Mouse (Mus musculus): ENCODE measurements around the gene Hspa4. TPM values are rescaled to one million over a fixed set of nuclear protein-coding genes. Genes with fewer than 3 reads are reported as not detected.
"Not testable (repeated sequence)": the region's sequence is repeated elsewhere in the genome, so short reads cannot be mapped to it uniquely, and the experiment has no call there.

Hspa4 gene
- polyA plus RNA-seq, 1 experiment from 2014 or later = 190 TPM

GRCm38 (mm10) chr11:53331121-53331520 lies 30.9 kb upstream of the Hspa4 start:
- ChIA-PET CTCF (no interaction called here), POLR2A (interaction anchor here (0.6 kb wide), 1 partner anchor 14 kb away, joined by 3 read pairs; no protein-coding TSS in a partner anchor)
- TF ChIP-seq CTCF (IDR thresholded peaks at IDR 0.05) = no peak
- DNase-seq (ENCODE audit: low read depth, low spot score) (no peak), ATAC-seq (no peak)
- in situ Hi-C loops (cut with MboI; ENCODE audit: low pct_unique_long_range_greater_than_20kb) = no loop called here
- H3K27me3 ChIP-seq = no peaks in the 10 kb centered on the region

- ATAC-seq (no peak), DNase-seq (ENCODE audit: low read depth, low spot score) (no peak)
- no peaks in the 10 kb centered on the region for H3K27me3 ChIP-seq
- no peak for TF ChIP-seq CTCF (IDR thresholded peaks at IDR 0.05)
- in situ Hi-C loops (cut with MboI; ENCODE audit: low pct_unique_long_range_greater_than_20kb) = no loop called here
- ChIA-PET POLR2A (no interaction called here), CTCF (interaction anchor here (0.6 kb wide), 1 partner anchor 17 kb away, joined by 3 read pairs; no protein-coding TSS in a partner anchor)
These were observed 30.1 kb upstream of the Hspa4 start for GRCm38 (mm10) chr11:53330325-53330724.

- no peak for DNase-seq (ENCODE audit: low read depth, low spot score)
- in situ Hi-C loops (cut with MboI; ENCODE audit: low pct_unique_long_range_greater_than_20kb) = no loop called here
- H3K27me3 ChIP-seq = no peaks in the 10 kb centered on the region
- POLR2A ChIA-PET = interaction anchor here (0.7 to 1.8 kb wide), 3 partner anchors 10 to 23 kb away, joined by 3 to 8 read pairs (median 3); no protein-coding TSS in a partner anchor
- CTCF ChIA-PET = interaction anchor here (0.6 to 1.6 kb wide), 4 partner anchors 10 to 87 kb away, joined by 3 to 7 read pairs (median 4); no protein-coding TSS in a partner anchor
- TF ChIP-seq CTCF (IDR thresholded peaks at IDR 0.05) = no peak
- peak; percentile 97 for ATAC-seq
These were observed 24.3 kb upstream of the Hspa4 start, which contains the start of gene Zcchc10 for GRCm38 (mm10) chr11:53324512-53324968. Gene Zcchc10, plus strand, starts transcription at chr11:53324679.

DNA sequence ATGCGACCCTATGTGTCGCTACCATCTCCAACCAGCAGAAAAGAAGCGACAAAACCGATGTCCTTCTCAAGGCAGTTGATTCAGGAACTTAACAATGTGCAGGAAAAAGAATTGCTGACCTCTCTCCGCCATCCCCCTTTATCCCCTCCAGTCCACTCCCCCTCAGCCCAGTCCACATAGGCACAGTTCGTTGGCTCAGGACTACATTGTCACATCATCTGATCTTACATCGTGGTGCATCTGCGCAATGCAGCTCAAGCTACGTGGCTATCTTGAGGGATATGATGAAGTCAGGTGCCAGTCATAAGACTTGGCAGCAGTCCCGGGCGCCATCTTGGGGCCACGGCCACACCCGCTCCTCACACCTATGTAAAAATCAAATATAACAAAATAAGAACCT lies 19.6 kb upstream of the Hspa4 start:
- in situ Hi-C loops (cut with MboI; ENCODE audit: low pct_unique_long_range_greater_than_20kb); DNase-seq (ENCODE audit: low read depth, low spot score); ATAC-seq; POLR2A ChIA-PET; CTCF ChIA-PET; H3K27me3 ChIP-seq: not testable (repeated sequence)

DNA sequence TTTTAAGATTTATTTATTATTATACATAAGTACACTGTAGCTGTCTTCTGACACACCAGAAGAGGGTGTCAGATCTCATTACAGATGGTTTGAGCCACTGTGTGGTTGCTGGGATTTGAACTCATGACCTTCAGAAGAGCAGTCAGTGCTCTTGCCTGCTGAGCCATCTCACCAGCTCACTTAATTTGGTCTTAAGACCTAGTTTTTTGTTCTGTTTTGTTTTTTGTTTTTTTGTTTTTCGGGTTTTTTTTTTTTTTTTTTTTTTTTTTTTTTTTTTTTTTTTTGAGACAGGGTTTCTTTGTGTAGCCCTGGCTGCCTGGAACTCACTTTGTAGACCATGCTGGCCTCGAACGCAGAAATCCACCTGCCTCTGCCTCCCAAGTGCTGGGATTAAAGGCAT lies 18.3 kb upstream of the Hspa4 start:
- DNase-seq (ENCODE audit: low read depth, low spot score); H3K27me3 ChIP-seq; POLR2A ChIA-PET; ATAC-seq; CTCF ChIA-PET; in situ Hi-C loops (cut with MboI; ENCODE audit: low pct_unique_long_range_greater_than_20kb): not testable (repeated sequence)

DNA sequence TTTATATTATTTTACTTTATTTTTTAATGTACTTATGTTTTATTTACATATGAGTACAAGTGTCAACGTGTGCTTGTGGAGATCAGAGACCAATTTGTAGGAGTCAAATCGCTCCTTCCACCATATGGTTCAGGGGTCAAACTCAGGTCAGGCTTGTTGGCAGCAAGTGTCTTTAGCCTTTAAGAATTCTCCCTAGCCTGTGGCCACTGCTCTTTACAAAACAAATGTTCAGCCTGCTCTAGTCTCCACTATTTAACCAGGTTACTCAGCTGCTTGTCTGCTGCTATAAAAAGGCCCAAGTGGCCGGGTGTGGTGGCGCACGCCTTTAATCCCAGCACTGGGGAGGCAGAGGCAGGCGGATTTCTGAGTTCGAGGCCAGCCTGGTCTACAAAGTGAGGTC lies 17.8 kb upstream of the Hspa4 start:
- ATAC-seq (no peak), DNase-seq (ENCODE audit: low read depth, low spot score) (no peak)
- H3K27me3 ChIP-seq = no peaks in the 10 kb centered on the region
- in situ Hi-C loops (cut with MboI; ENCODE audit: low pct_unique_long_range_greater_than_20kb) = no loop called here
- no peak for TF ChIP-seq CTCF (IDR thresholded peaks at IDR 0.05)
- ChIA-PET CTCF (no interaction called here), POLR2A (no interaction called here)

DNA sequence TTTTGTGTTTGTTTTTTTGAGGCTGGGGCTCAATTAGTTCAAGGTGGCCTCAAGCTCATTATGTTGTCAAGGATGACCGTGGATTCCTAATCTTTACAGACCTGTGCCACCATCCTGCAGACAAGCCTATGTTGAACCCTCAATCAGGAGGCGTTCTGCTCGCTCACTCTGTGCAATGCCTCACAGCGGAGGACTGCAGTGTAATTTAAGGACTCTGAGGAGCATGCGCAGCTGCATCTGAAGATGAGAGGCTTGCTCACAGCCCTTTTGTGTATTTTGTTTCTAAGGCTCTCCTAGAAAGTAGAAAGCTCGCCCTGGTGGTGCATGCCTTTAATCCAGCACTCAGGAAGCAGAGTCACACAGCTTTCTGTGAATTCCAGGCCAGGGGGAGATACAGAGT lies 16.7 kb upstream of the Hspa4 start:
- ChIA-PET CTCF (interaction anchor here (1.3 kb wide), 1 partner anchor 10 kb away, joined by 5 read pairs; no protein-coding TSS in a partner anchor), POLR2A (interaction anchor here (0.6 to 0.9 kb wide), 2 partner anchors 9 to 19 kb away, joined by 3 to 4 read pairs; no protein-coding TSS in a partner anchor)
- in situ Hi-C loops (cut with MboI; ENCODE audit: low pct_unique_long_range_greater_than_20kb) = no loop called here
- H3K27me3 ChIP-seq = no peaks in the 10 kb centered on the region
- no peak for ATAC-seq
- TF ChIP-seq CTCF (IDR thresholded peaks at IDR 0.05) = no peak
- DNase-seq (ENCODE audit: low read depth, low spot score) = no peak

DNA sequence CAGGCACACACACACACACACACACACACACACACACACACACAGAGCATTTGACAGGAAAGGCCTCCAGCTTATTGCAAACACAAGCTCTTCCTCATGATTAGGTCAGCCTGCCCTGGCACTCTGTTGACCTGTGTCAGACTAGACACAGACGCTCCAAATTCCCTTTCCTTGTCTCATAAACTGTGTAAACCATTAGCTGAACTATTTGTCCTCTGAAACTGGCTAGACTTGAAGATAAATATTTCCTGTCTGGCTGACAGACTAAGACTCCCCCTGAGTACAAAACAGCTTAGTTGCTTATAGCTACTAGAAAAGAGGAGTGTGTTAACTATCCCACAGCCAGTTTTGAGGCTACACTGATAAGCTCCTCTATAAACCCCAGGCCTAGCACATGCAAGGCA lies 14.5 kb upstream of the Hspa4 start:
- no peaks in the 10 kb centered on the region for H3K27me3 ChIP-seq
- no peak for TF ChIP-seq CTCF (IDR thresholded peaks at IDR 0.05)
- ATAC-seq (no peak), DNase-seq (ENCODE audit: low read depth, low spot score) (no peak)
- CTCF ChIA-PET = interaction anchor here (1.2 to 1.3 kb wide), 2 partner anchors 10 to 11 kb away, joined by 3 to 7 read pairs; partner anchors contain the start of gene Zcchc10
- POLR2A ChIA-PET = interaction anchor here (0.5 to 1.3 kb wide), 3 partner anchors 10 to 954 kb away, joined by 3 to 8 read pairs (median 5); partner anchors contain the start of genes Vdac1 and Zcchc10
- in situ Hi-C loops (cut with MboI; ENCODE audit: low pct_unique_long_range_greater_than_20kb) = no loop called here

DNA sequence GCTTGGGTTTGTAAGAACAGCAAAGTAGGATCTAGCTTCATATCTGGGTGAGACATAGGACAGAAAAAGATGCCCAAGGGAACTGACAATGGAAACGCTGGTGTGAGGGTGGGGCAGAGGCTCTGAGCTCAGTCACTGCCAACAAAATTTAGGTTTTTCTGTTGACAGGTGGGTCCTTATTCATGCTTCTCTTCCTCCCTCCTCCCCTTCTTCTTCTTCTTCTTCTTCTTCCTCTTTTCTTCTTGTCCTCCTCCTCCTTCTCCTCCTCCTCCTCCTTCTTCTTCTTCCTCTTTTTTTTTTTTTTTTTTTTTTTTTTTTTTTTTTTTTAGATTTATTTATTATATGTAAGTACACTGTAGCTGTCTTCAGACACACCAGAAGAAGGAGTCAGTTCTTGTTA lies 12.6 kb upstream of the Hspa4 start:
- CTCF ChIA-PET = interaction anchor here (0.6 to 1.5 kb wide), 2 partner anchors 12 to 15 kb away, joined by 3 to 4 read pairs; partner anchors contain the start of gene Zcchc10
- in situ Hi-C loops (cut with MboI; ENCODE audit: low pct_unique_long_range_greater_than_20kb); H3K27me3 ChIP-seq; DNase-seq (ENCODE audit: low read depth, low spot score); ATAC-seq; POLR2A ChIA-PET: not testable (repeated sequence)

- no peaks in the 10 kb centered on the region for H3K27me3 ChIP-seq
- in situ Hi-C loops (cut with MboI; ENCODE audit: low pct_unique_long_range_greater_than_20kb) = no loop called here
- POLR2A ChIA-PET = no interaction called here
- no peak for DNase-seq (ENCODE audit: low read depth, low spot score)
- TF ChIP-seq CTCF (IDR thresholded peaks at IDR 0.05) = no peak
- CTCF ChIA-PET = no interaction called here
- ATAC-seq = no peak
These were observed 11.1 kb upstream of the Hspa4 start for GRCm38 (mm10) chr11:53311385-53311784.

DNA sequence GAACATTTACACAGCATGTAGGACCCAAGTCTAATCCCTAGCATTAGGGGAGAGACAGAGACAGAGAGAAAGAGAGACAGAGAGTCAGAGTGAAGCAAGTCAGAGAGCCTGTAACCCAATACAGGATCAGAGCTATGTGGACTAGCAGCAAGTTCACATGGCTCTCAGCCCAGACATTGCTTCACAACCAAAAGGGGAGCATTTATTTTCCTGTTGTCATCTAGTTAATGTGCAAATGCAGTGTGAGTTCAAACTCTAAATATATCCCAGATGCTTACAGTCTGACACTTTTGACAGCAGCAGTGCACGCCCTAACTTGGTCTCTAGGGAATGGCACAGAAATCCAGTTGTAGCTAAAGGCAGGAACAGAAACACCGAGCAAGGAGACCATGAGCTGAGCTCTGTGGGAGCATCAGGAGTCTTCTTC lies 8.6 kb upstream of the Hspa4 start:
- in situ Hi-C loops (cut with MboI; ENCODE audit: low pct_unique_long_range_greater_than_20kb) = no loop called here
- no peaks in the 10 kb centered on the region for H3K27me3 ChIP-seq
- peak; percentile 84 for ATAC-seq
- ChIA-PET POLR2A (interaction anchor here (0.6 to 1.5 kb wide), 4 partner anchors 11 to 44 kb away, joined by 3 read pairs; partner anchors contain the start of gene Zcchc10), CTCF (interaction anchor here (1.0 kb wide), 1 partner anchor 10 kb away, joined by 3 read pairs; no protein-coding TSS in a partner anchor)
- no peak for TF ChIP-seq CTCF (IDR thresholded peaks at IDR 0.05)
- peak; percentile 75 for DNase-seq (ENCODE audit: low read depth, low spot score)

Data from Patski (cell line).